Mouse (Mus musculus): ENCODE measurements around the gene Wwc2. TPM values are rescaled to one million over a fixed set of nuclear protein-coding genes. Genes with fewer than 3 reads are reported as not detected.

Wwc2 gene
- 13.5 and 14.7 TPM in 2 replicates for polyA plus RNA-seq (2014; fragmentation: Nextera tagmentation; extraction: Ambion mirVana)

DNA sequence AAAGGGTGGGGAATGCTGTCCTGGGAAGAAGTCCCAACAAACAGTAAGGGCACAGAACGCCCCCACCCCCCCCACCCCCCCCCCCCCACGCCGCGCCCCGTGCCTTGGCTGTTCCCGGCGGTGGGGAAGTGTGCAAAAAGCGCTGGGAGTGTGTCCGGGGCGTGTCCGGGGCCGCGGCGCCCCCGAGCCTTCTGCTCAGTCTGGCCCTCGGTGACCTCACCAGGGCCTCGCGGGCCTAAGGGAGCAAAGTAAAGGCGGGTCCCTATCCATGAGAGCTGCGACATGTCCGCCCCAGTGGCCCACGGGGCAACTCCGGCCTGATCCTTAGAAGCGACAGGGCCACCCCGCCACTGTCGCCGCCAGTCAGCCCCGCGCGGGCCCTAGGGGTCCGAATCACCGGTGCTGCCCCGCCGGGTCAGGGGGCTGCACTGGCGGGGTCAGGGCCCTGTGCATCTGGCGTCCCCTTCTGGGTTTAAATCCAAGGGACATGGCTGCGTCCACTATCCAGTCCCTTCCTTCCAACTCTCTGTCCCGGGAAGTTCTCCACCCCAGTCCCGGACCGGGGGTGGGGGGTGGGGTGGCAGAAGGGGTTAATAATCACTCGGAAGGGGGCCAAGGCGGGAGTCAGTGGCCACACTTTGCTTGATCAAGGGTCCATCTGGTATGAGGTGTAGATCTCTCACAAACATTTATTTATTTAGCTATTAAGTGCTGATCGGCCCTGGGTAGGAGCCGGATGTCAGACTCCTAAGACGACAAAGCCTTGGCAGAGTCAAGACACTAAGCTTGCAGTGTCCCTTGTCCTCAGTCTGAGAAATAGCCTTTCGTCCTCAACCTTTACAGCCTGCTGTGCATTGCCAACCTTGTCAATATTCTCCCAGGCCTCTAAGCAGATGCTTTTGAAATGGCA, at the start of gene Wwc2:
Wwc2 (minus strand) TSS at position 14 of the 910 bp plus-strand sequence.
- Histone ChIP-seq H3K4me3 (ENCODE audit: control insufficient read depth in 1 of 2, insufficient read depth in 1 of 2, low read depth in 1 of 2, low read length in 2 of 2) (peak within 1 kb of the TSS; percentile 90 to 99), H3K9me3 (ENCODE audit: control insufficient read depth, low read length) (no peaks in the 10 kb centered on the region), H3K27me3 (ENCODE audit: control insufficient read depth, insufficient read depth, low read length) (no peaks in the 10 kb centered on the region), H3K36me3 (ENCODE audit: control insufficient read depth, insufficient read depth, low read length) (0 out of 2 replicates have a peak, but pooled peaks cover 5% of the 10 kb centered on the region), H3K9ac (ENCODE audit: low read length) (peak within 1 kb of the TSS; percentile 98), H3K27ac (replicated peaks in 1 of 2; ENCODE audit: control insufficient read depth in 1 of 2, insufficient read depth in 1 of 2, low read depth in 2 of 2, low read length in 2 of 2) (peak within 1 kb of the TSS; percentile 98 to 99), H3K4me1 (ENCODE audit: control insufficient read depth in 2 of 2, insufficient read depth in 2 of 2, low read length in 2 of 2) (peaks cover 26 to 52% of the 10 kb centered on the region in 2 experiments), H3K4me2 (ENCODE audit: low read length) (peak within 1 kb of the TSS; percentile 73)
- 2% methylated on average over 43 of the region's 46 CpGs for WGBS
- ATAC-seq (ENCODE audit: insufficient number of reproducible peaks, insufficient read depth, low FRiP score, low read depth), result peak; percentile 52

DNA sequence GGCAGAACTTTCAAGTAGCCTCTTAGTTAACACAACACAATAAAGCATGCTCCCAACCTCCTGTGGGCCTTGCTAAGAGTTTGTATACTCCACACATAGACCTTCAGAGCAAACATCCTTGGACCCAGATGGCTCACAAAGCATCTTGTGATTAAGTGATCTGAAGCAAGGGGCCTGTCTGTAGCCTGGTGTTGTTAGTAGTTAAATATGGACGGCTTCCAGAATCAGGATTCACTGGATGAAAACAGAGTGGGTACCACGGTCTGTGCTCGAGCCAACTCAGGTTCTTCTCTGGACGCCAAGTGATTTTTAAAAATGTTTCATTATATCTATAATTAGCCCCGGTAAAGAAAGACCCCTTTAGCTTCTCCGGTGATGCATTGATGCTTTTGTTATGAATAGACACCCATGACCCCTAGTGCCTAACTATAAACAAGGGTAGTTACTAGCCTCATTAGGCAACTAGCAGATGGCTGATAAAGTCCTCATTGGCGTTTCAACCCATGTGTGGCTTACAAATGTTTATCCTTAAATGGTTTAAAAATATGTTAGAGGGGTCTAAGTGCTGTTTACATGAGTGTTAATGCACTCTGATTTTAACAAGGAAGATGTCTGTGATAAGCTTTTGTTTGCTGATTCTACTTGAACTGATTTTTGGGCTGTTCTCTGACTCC, 47.7 kb upstream of the Wwc2 start:
- 0 out of 4 replicates have a peak, but pooled peaks cover 0 to 2% of the 10 kb centered on the region in 2 experiments for H3K4me1 ChIP-seq (ENCODE audit: control insufficient read depth in 2 of 2, insufficient read depth in 2 of 2, low read length in 2 of 2)
- no peaks in the 10 kb centered on the region for H3K9me3 ChIP-seq (ENCODE audit: control insufficient read depth, low read length)
- no peak for ATAC-seq (ENCODE audit: insufficient number of reproducible peaks, insufficient read depth, low FRiP score, low read depth)
- no peak overlapping the region for H3K4me3 ChIP-seq (ENCODE audit: control insufficient read depth in 1 of 2, insufficient read depth in 1 of 2, low read depth in 1 of 2, low read length in 2 of 2)
- H3K27me3 ChIP-seq (ENCODE audit: control insufficient read depth, insufficient read depth, low read length), result no peaks in the 10 kb centered on the region
- H3K4me2 ChIP-seq (ENCODE audit: low read length), result no peak overlapping the region
- 79% methylated on average over 7 of the region's 7 CpGs for WGBS
- no peak overlapping the region for H3K27ac ChIP-seq (replicated peaks in 1 of 2; ENCODE audit: control insufficient read depth in 1 of 2, insufficient read depth in 1 of 2, low read depth in 2 of 2, low read length in 2 of 2)
- no peaks in the 10 kb centered on the region for H3K36me3 ChIP-seq (ENCODE audit: control insufficient read depth, insufficient read depth, low read length)
- H3K9ac ChIP-seq (ENCODE audit: low read length), result no peak overlapping the region

DNA sequence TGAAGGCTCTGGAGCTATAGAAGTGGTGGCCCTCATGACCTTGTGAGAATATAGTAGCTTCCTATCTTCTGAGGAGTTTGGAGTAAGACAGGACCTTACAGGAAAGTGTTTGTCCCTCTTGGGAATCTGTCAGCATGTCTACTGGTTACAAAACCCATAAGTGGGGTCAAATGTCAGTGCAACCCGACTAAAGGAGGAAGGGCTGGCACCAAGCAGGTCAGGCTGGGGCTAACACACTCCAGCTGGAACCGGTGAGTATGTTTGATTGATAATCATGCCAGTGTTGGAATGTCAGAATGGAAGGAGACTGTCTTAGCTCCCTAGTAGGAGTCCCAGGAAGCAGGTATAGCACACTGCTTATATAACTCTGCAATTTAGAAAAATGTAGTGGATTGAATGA, 41.3 kb upstream of the Wwc2 start:
- Histone ChIP-seq H3K4me3 (ENCODE audit: control insufficient read depth in 1 of 2, insufficient read depth in 1 of 2, low read depth in 1 of 2, low read length in 2 of 2) (no peak overlapping the region), H3K4me2 (ENCODE audit: low read length) (no peak overlapping the region), H3K27me3 (ENCODE audit: control insufficient read depth, insufficient read depth, low read length) (no peaks in the 10 kb centered on the region), H3K4me1 (ENCODE audit: control insufficient read depth in 2 of 2, insufficient read depth in 2 of 2, low read length in 2 of 2) (no peaks in the 10 kb centered on the region), H3K27ac (replicated peaks in 1 of 2; ENCODE audit: control insufficient read depth in 1 of 2, insufficient read depth in 1 of 2, low read depth in 2 of 2, low read length in 2 of 2) (no peak overlapping the region), H3K9ac (ENCODE audit: low read length) (no peak overlapping the region), H3K36me3 (ENCODE audit: control insufficient read depth, insufficient read depth, low read length) (no peaks in the 10 kb centered on the region), H3K9me3 (ENCODE audit: control insufficient read depth, low read length) (no peaks in the 10 kb centered on the region)
- 20% methylated on average over 2 of the region's 2 CpGs for WGBS
- no peak for ATAC-seq (ENCODE audit: insufficient number of reproducible peaks, insufficient read depth, low FRiP score, low read depth)

DNA sequence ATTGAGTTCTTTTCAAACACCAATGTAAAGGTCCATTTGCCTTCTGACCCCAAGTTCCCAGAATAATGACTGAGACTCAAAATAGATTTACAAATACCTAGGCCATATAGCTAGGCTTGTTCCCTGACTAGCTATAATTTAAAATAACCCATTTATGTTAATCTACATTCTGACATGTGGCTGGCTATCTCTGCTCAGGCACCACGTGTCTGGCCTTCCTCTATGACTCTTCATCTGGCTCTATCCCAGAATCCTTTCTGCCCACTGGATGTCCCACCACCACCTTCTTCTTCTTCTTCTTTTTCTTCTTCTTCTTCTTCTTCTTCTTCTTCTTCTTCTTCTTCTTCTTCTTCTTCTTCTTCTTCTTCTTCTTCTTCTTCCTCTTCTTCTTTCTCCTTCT, 39.9 kb upstream of the Wwc2 start:
- no peaks in the 10 kb centered on the region for H3K27me3 ChIP-seq (ENCODE audit: control insufficient read depth, insufficient read depth, low read length)
- H3K4me2 ChIP-seq (ENCODE audit: low read length), result no peak overlapping the region
- no peak overlapping the region for H3K4me3 ChIP-seq (ENCODE audit: control insufficient read depth in 1 of 2, insufficient read depth in 1 of 2, low read depth in 1 of 2, low read length in 2 of 2)
- H3K4me1 ChIP-seq (ENCODE audit: control insufficient read depth in 2 of 2, insufficient read depth in 2 of 2, low read length in 2 of 2), result no peaks in the 10 kb centered on the region
- ATAC-seq (ENCODE audit: insufficient number of reproducible peaks, insufficient read depth, low FRiP score, low read depth), result no peak
- 64% methylated on average over 1 of the region's 1 CpGs for WGBS
- H3K27ac ChIP-seq (replicated peaks in 1 of 2; ENCODE audit: control insufficient read depth in 1 of 2, insufficient read depth in 1 of 2, low read depth in 2 of 2, low read length in 2 of 2), result no peak overlapping the region
- H3K9ac ChIP-seq (ENCODE audit: low read length), result no peak overlapping the region
- no peaks in the 10 kb centered on the region for H3K36me3 ChIP-seq (ENCODE audit: control insufficient read depth, insufficient read depth, low read length)
- no peaks in the 10 kb centered on the region for H3K9me3 ChIP-seq (ENCODE audit: control insufficient read depth, low read length)

DNA sequence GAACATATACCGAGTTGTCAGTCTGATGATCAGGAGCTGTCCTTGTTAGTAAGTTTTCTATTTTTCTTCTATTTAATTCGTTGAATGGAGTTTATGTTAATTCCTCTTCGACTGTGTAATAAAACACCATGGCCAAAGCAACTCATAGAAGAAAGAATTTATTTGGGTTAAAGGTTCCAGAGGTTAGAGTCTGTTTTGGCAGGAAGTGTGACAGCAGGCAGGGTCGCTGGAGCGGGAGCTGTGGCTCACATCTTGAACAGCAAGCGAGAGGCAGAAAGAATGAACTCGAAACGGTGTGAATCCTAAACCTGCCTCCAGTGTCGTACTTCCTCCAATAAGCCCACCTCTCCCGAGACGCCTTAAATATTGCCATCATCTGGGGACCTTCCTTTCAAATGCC, 36.1 kb upstream of the Wwc2 start:
- Histone ChIP-seq H3K9me3 (ENCODE audit: control insufficient read depth, low read length) (no peaks in the 10 kb centered on the region), H3K4me2 (ENCODE audit: low read length) (no peak overlapping the region), H3K9ac (ENCODE audit: low read length) (no peak overlapping the region), H3K4me3 (ENCODE audit: control insufficient read depth in 1 of 2, insufficient read depth in 1 of 2, low read depth in 1 of 2, low read length in 2 of 2) (no peak overlapping the region), H3K27me3 (ENCODE audit: control insufficient read depth, insufficient read depth, low read length) (no peaks in the 10 kb centered on the region), H3K27ac (replicated peaks in 1 of 2; ENCODE audit: control insufficient read depth in 1 of 2, insufficient read depth in 1 of 2, low read depth in 2 of 2, low read length in 2 of 2) (no peak overlapping the region), H3K36me3 (ENCODE audit: control insufficient read depth, insufficient read depth, low read length) (no peaks in the 10 kb centered on the region), H3K4me1 (ENCODE audit: control insufficient read depth in 2 of 2, insufficient read depth in 2 of 2, low read length in 2 of 2) (no peaks in the 10 kb centered on the region)
- 73% methylated on average over 11 of the region's 11 CpGs for WGBS
- ATAC-seq (ENCODE audit: insufficient number of reproducible peaks, insufficient read depth, low FRiP score, low read depth), result no peak

DNA sequence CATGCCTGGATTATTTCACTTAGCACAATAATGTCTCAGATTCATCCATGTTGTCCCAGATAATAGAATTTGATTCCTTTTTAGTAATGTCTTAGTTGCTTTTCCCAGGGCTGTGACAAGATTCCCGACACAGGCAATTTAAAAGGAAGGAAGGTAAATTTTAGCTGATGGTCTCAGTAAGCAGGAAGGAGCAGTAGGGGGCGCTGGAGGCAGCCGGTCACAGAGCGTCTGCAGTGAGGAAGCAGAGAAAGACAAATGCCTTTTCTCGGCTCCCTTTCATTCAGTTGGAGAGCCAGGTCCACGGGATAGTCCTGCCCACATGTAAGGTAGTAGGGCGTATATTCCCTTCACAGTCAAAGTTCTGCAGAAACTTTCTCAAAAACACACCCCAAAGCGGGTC, 32.5 kb upstream of the Wwc2 start:
- Histone ChIP-seq H3K4me3 (ENCODE audit: control insufficient read depth in 1 of 2, insufficient read depth in 1 of 2, low read depth in 1 of 2, low read length in 2 of 2) (no peak overlapping the region), H3K27me3 (ENCODE audit: control insufficient read depth, insufficient read depth, low read length) (no peaks in the 10 kb centered on the region), H3K9ac (ENCODE audit: low read length) (no peak overlapping the region), H3K36me3 (ENCODE audit: control insufficient read depth, insufficient read depth, low read length) (no peaks in the 10 kb centered on the region), H3K9me3 (ENCODE audit: control insufficient read depth, low read length) (no peaks in the 10 kb centered on the region), H3K27ac (replicated peaks in 1 of 2; ENCODE audit: control insufficient read depth in 1 of 2, insufficient read depth in 1 of 2, low read depth in 2 of 2, low read length in 2 of 2) (no peak overlapping the region), H3K4me2 (ENCODE audit: low read length) (no peak overlapping the region), H3K4me1 (ENCODE audit: control insufficient read depth in 2 of 2, insufficient read depth in 2 of 2, low read length in 2 of 2) (no peaks in the 10 kb centered on the region)
- 66% methylated on average over 8 of the region's 8 CpGs for WGBS
- ATAC-seq (ENCODE audit: insufficient number of reproducible peaks, insufficient read depth, low FRiP score, low read depth), result no peak

DNA sequence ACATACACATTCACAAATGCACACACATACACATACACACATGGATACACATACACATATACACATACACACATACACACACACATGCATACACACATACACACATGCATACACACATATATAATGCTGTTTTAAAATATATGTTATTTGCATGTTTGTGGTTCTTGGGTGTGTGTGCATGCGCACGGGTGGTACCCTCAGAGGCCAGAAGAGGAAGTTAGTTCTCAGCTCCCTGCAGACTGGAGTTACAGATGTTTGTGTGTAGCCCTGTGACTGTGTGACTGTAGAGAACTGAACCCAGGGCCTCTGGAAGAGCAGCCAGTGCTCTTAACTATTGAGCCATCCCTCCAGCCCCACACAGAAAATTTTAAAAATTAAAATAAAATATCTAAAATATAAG, 29.0 kb upstream of the Wwc2 start:
- H3K27me3 ChIP-seq (ENCODE audit: control insufficient read depth, insufficient read depth, low read length), result no peaks in the 10 kb centered on the region
- no peaks in the 10 kb centered on the region for H3K36me3 ChIP-seq (ENCODE audit: control insufficient read depth, insufficient read depth, low read length)
- H3K4me3 ChIP-seq (ENCODE audit: control insufficient read depth in 1 of 2, insufficient read depth in 1 of 2, low read depth in 1 of 2, low read length in 2 of 2), result no peak overlapping the region
- H3K4me1 ChIP-seq (ENCODE audit: control insufficient read depth in 2 of 2, insufficient read depth in 2 of 2, low read length in 2 of 2), result no peaks in the 10 kb centered on the region
- H3K27ac ChIP-seq (replicated peaks in 1 of 2; ENCODE audit: control insufficient read depth in 1 of 2, insufficient read depth in 1 of 2, low read depth in 2 of 2, low read length in 2 of 2), result no peak overlapping the region
- no peak overlapping the region for H3K4me2 ChIP-seq (ENCODE audit: low read length)
- no peaks in the 10 kb centered on the region for H3K9me3 ChIP-seq (ENCODE audit: control insufficient read depth, low read length)
- ATAC-seq (ENCODE audit: insufficient number of reproducible peaks, insufficient read depth, low FRiP score, low read depth), result no peak
- H3K9ac ChIP-seq (ENCODE audit: low read length), result no peak overlapping the region
- WGBS, result 88% methylated on average over 2 of the region's 2 CpGs
